Comparison of ENCODE assay signal across 21 mouse cellular contexts in genomic region chr19:57560757-57561156, GRCm38 (mm10). TPM values are rescaled to one million over a fixed set of nuclear protein-coding genes. Genes with fewer than 3 reads are reported as not detected.
A peak's percentile ranks its signal among the peaks of the same experiment; 100 is the strongest.
DNase-seq lines count a peak whose midpoint lies in the region; ATAC-seq and TF ChIP-seq lines count a peak whose summit lies in the region.
"Had no signal": no experiment of that assay in that cellular context is flagged by ENCODE, and none has a peak within 500 bp of the region (broad histone marks: within the 10 kb centered on the region; RNA-seq: fewer than 3 reads in every experiment).

No protein-coding gene starts in this region.

- no peak overlapping the region for H3K4me2 ChIP-seq in forebrain, embryonic 14.5 days (ENCODE audit: low read length)
- H3K4me2 ChIP-seq in forebrain, embryonic 16.5 days (ENCODE audit: low read length) = no peak overlapping the region
- no peak overlapping the region for H3K4me2 ChIP-seq in intestine, embryonic 14.5 days (ENCODE audit: low read length)
- H3K4me2 ChIP-seq in intestine, postnatal 0 days (replicated peaks; ENCODE audit: low read depth) = no peak overlapping the region
- H3K4me2 ChIP-seq: embryonic facial prominence, embryonic 12.5 days; heart, embryonic 12.5 days; liver, embryonic 11.5 days had no signal

- no peak overlapping the region for H3K9ac ChIP-seq in forebrain, embryonic 14.5 days (ENCODE audit: low read length)
- H3K9ac ChIP-seq in forebrain, embryonic 16.5 days (replicated peaks; ENCODE audit: low read depth, low read length) = no peak overlapping the region
- no peak overlapping the region for H3K9ac ChIP-seq in intestine, embryonic 14.5 days (ENCODE audit: low read length)
- no peak overlapping the region for H3K9ac ChIP-seq in intestine, postnatal 0 days (ENCODE audit: low read depth, low read length)
- H3K9ac ChIP-seq: embryonic facial prominence, embryonic 12.5 days; heart, embryonic 12.5 days had no signal

- ATAC-seq in forebrain, embryonic 14.5 days = peak; percentile 55; the same call in 1 of the 2 replicates
- no peak; the same call in 1 of the 2 replicates for ATAC-seq in forebrain, embryonic 16.5 days
- ATAC-seq in intestine, embryonic 14.5 days (replicated peaks; ENCODE audit: low FRiP score, low TSS enrichment, low read depth) = no peak
- no peak for ATAC-seq in intestine, postnatal 0 days
- ATAC-seq: activated CD4-positive, CD25-positive, alpha-beta regulatory T cell, adult 4 months; hindbrain, postnatal 0 days had no signal

- no peaks in the 10 kb centered on the region for H3K9me3 ChIP-seq in forebrain, embryonic 14.5 days (replicated peaks; ENCODE audit: control insufficient read depth, low read length)
- no peaks in the 10 kb centered on the region for H3K9me3 ChIP-seq in forebrain, embryonic 16.5 days (ENCODE audit: control insufficient read depth, low read length)
- H3K9me3 ChIP-seq in intestine, embryonic 14.5 days (ENCODE audit: control insufficient read depth, low read length) = no peaks in the 10 kb centered on the region
- H3K9me3 ChIP-seq in intestine, postnatal 0 days (ENCODE audit: control insufficient read depth) = no peaks in the 10 kb centered on the region
- H3K9me3 ChIP-seq: embryonic facial prominence, embryonic 12.5 days; limb, embryonic 10.5 days had no signal

- no peaks in the 10 kb centered on the region for H3K36me3 ChIP-seq in forebrain, embryonic 14.5 days (ENCODE audit: control insufficient read depth, insufficient read depth, low read length)
- no peaks in the 10 kb centered on the region for H3K36me3 ChIP-seq in forebrain, embryonic 16.5 days (ENCODE audit: control insufficient read depth, insufficient read depth)
- no peaks in the 10 kb centered on the region for H3K36me3 ChIP-seq in intestine, embryonic 14.5 days (ENCODE audit: control insufficient read depth, insufficient read depth, low read length)
- no peaks in the 10 kb centered on the region for H3K36me3 ChIP-seq in intestine, postnatal 0 days (ENCODE audit: control insufficient read depth, insufficient read depth)
- H3K36me3 ChIP-seq: embryonic facial prominence, embryonic 12.5 days; heart, embryonic 12.5 days; hindbrain, embryonic 10.5 days; limb, embryonic 10.5 days had no signal

- no peak overlapping the region for H3K4me3 ChIP-seq in forebrain, embryonic 14.5 days (ENCODE audit: low read depth, low read length)
- no peak overlapping the region for H3K4me3 ChIP-seq in forebrain, embryonic 16.5 days (replicated peaks; ENCODE audit: low read length)
- H3K4me3 ChIP-seq in intestine, embryonic 14.5 days (ENCODE audit: low read depth, low read length) = no peak overlapping the region
- no peak overlapping the region for H3K4me3 ChIP-seq in intestine, postnatal 0 days (ENCODE audit: low read depth, low read length)
- H3K4me3 ChIP-seq: embryonic facial prominence, embryonic 12.5 days; heart, embryonic 12.5 days; hindbrain, embryonic 10.5 days; limb, embryonic 10.5 days had no signal

- 42% methylated on average over 3 of the region's 3 CpGs for WGBS in forebrain, embryonic 14.5 days
- 43% methylated on average over 3 of the region's 3 CpGs for WGBS in forebrain, embryonic 16.5 days
- 56% methylated on average over 3 of the region's 3 CpGs for WGBS in intestine, embryonic 14.5 days
- WGBS in intestine, postnatal 0 days = 64% methylated on average over 3 of the region's 3 CpGs

- peak; percentile 69 for DNase-seq in forebrain, embryonic 14.5 days (ENCODE audit: low spot score)
- peak; percentile 48 for DNase-seq in intestine, embryonic 14.5 days (ENCODE audit: low spot score)
- DNase-seq in 3T3-L1 (ENCODE audit: low read depth, low spot score) (peak; percentile 48), MN1 (ENCODE audit: low spot score) (peak; percentile 38)
- no peak for DNase-seq in kidney, postnatal 36 days
- DNase-seq: cerebellum, adult 18-20 months; kidney, adult 18-20 months; kidney, postnatal 14 days; lung, adult 2 months; lung, postnatal 4 days; right cerebral cortex, adult 18-20 months; thymus, postnatal 14 days had no signal

- H3K27me3 ChIP-seq in forebrain, embryonic 14.5 days (replicated peaks; ENCODE audit: control insufficient read depth, insufficient read depth, low read length) = no peaks in the 10 kb centered on the region
- H3K27me3 ChIP-seq in forebrain, embryonic 16.5 days (replicated peaks; ENCODE audit: control insufficient read depth, insufficient read depth, low read length) = no peaks in the 10 kb centered on the region
- H3K27me3 ChIP-seq in intestine, embryonic 14.5 days (replicated peaks; ENCODE audit: control insufficient read depth, insufficient read depth, low read length) = no peaks in the 10 kb centered on the region
- H3K27me3 ChIP-seq in intestine, postnatal 0 days (replicated peaks; ENCODE audit: control insufficient read depth, insufficient read depth, low read length) = no peaks in the 10 kb centered on the region
- H3K27me3 ChIP-seq: embryonic facial prominence, embryonic 12.5 days; heart, embryonic 12.5 days had no signal

- peaks cover 8% of the 10 kb centered on the region; the same call in 1 of the 2 replicates for H3K4me1 ChIP-seq in forebrain, embryonic 14.5 days (ENCODE audit: control insufficient read depth, insufficient read depth, low read length)
- H3K4me1 ChIP-seq in forebrain, embryonic 16.5 days (replicated peaks; ENCODE audit: control insufficient read depth, insufficient read depth, low read length) = peaks cover 7% of the 10 kb centered on the region
- H3K4me1 ChIP-seq in intestine, embryonic 14.5 days (replicated peaks; ENCODE audit: control insufficient read depth, insufficient read depth, low read length) = no peaks in the 10 kb centered on the region
- no peaks in the 10 kb centered on the region for H3K4me1 ChIP-seq in intestine, postnatal 0 days (replicated peaks; ENCODE audit: control insufficient read depth, insufficient read depth, low read length)
- H3K4me1 ChIP-seq: heart, embryonic 12.5 days; limb, embryonic 10.5 days had no signal

- H3K27ac ChIP-seq in forebrain, embryonic 14.5 days (ENCODE audit: low read depth, low read length) = no peak overlapping the region
- no peak overlapping the region for H3K27ac ChIP-seq in forebrain, embryonic 16.5 days (ENCODE audit: low read length)
- no peak overlapping the region for H3K27ac ChIP-seq in intestine, embryonic 14.5 days (ENCODE audit: low read depth)
- no peak overlapping the region for H3K27ac ChIP-seq in intestine, postnatal 0 days (ENCODE audit: low read depth, low read length)
- H3K27ac ChIP-seq: embryonic facial prominence, embryonic 12.5 days; hindbrain, embryonic 10.5 days; hindbrain, postnatal 0 days; limb, embryonic 10.5 days had no signal

- no peak for TF ChIP-seq CTCF in intestine, postnatal 0 days (IDR thresholded peaks at IDR 0.05; ENCODE audit: low read depth)

RNA-seq across cellular contexts. Expression of gene Atrnl1, which starts 50.1 kb away (rescaled TPM):
- polyA plus RNA-seq in forebrain, embryonic 14.5 days (2014; fragmentation: Nextera tagmentation; extraction: Ambion mirVana) = 6.9 TPM in 2 replicates
- 8.3 and 9.0 TPM in 2 replicates for polyA plus RNA-seq in forebrain, embryonic 16.5 days (2015; fragmentation: Nextera tagmentation; extraction: Ambion mirVana)
- polyA plus RNA-seq in intestine, embryonic 14.5 days (2014; fragmentation: Nextera tagmentation; extraction: Ambion mirVana) = 7.4 and 9.3 TPM in 2 replicates
- polyA plus RNA-seq in intestine, postnatal 0 days (2015; fragmentation: Nextera tagmentation; extraction: Ambion mirVana) = 2.5 and 2.6 TPM in 2 replicates

Comparison
In these comparisons a context has a peak if more than half of its experiments do, and no peak if none do; other contexts are left out.
1. DNase-seq: peak in forebrain, embryonic 14.5 days (single experiment), intestine, embryonic 14.5 days (single experiment), 3T3-L1 (single experiment) and MN1 (single experiment); none in kidney, postnatal 36 days (0 of 2).